Mouse (Mus musculus) kidney, adult 8-10 months (tissue): ENCODE results near the gene Tmem9b.

Experiments
- DNase-seq, 2 experiments: peaks; one replicate each; pipeline ENCODE4 v3.0.0; 2022

Gene Tmem9b

GRCm38 (mm10) chr7:109734806-109735205, 17.9 kb downstream of the Tmem9b start:
- DNase-seq: peak in 1 of 2 experiments; percentile 37

GRCm38 (mm10) chr7:109731626-109732025, 21.0 kb downstream of the Tmem9b start, which contains the start of gene Ascl3:
TSS of gene Ascl3 (minus strand) at chr7:109731726.
- no peak for DNase-seq

GRCm38 (mm10) chr7:109723697-109724096, 29.0 kb downstream of the Tmem9b start, which contains the start of gene BC051019:
TSS of gene BC051019 (minus strand) at chr7:109723850.
- no peak for DNase-seq

GRCm38 (mm10) chr7:109723114-109723513, 29.6 kb downstream of the Tmem9b start:
- no peak for DNase-seq

- no peak for DNase-seq
These were observed 30.1 kb downstream of the Tmem9b start for GRCm38 (mm10) chr7:109722618-109723017.

- no peak for DNase-seq
These were observed 33.4 kb downstream of the Tmem9b start for GRCm38 (mm10) chr7:109719286-109719685.

- DNase-seq: no peak
These were observed 39.2 kb downstream of the Tmem9b start for GRCm38 (mm10) chr7:109713434-109713982.

GRCm38 (mm10) chr7:109712198-109712597, 40.5 kb downstream of the Tmem9b start:
- DNase-seq: no peak

GRCm38 (mm10) chr7:109710069-109710468, 42.6 kb downstream of the Tmem9b start:
- DNase-seq: no peak

- peak; percentile 26 to 47 for DNase-seq
These were observed 43.7 kb downstream of the Tmem9b start for GRCm38 (mm10) chr7:109708961-109709382.

GRCm38 (mm10) chr7:109707023-109707785, 45.5 kb downstream of the Tmem9b start:
- peak; percentile 42 to 69 for DNase-seq

- DNase-seq: no peak
These were observed 48.2 kb downstream of the Tmem9b start for GRCm38 (mm10) chr7:109704461-109704860.

- DNase-seq: no peak
These were observed 48.7 kb downstream of the Tmem9b start for GRCm38 (mm10) chr7:109704016-109704377.

- DNase-seq: peak; percentile 95 to 96
These were observed 49.3 kb downstream of the Tmem9b start, which contains the start of the genes St5 and Akip1 for GRCm38 (mm10) chr7:109703190-109704015. TSS of gene St5 (minus strand) at chr7:109703605. TSS of gene Akip1 (plus strand) at chr7:109703690.

- DNase-seq: no peak
These were observed 50.0 kb downstream of the Tmem9b start for GRCm38 (mm10) chr7:109702721-109703120.

GRCm38 (mm10) chr7:109700213-109700612, 52.5 kb downstream of the Tmem9b start:
- no peak for DNase-seq

- no peak for DNase-seq
These were observed 57.3 kb downstream of the Tmem9b start for GRCm38 (mm10) chr7:109695339-109695726.

GRCm38 (mm10) chr7:109694576-109695338, 57.9 kb downstream of the Tmem9b start:
- no peak for DNase-seq

GRCm38 (mm10) chr7:109690961-109691360, 61.7 kb downstream of the Tmem9b start:
- DNase-seq: no peak

- DNase-seq: no peak
These were observed 62.6 kb downstream of the Tmem9b start for GRCm38 (mm10) chr7:109690101-109690500.

- DNase-seq: no peak
These were observed 66.0 kb downstream of the Tmem9b start for GRCm38 (mm10) chr7:109686585-109687128.
